Mouse (Mus musculus) heart, postnatal 0 days (tissue): ENCODE results near the gene Olfr645.

Experiments used
- CTCF ChIP-seq: IDR thresholded peaks from 2 replicates; pipeline ENCODE4 v1.5.1; 2016; ENCODE audit warnings: antibody characterized with exemption, control low read depth, low read depth
- EP300 ChIP-seq: IDR thresholded peaks from 2 replicates; pipeline ENCODE4 v1.6.1; 2016; ENCODE audit warnings: antibody characterized with exemption, low read depth

- TF ChIP-seq CTCF (no peak), EP300 (no peak)
Observed at GRCm38 (mm10) chr7:104061345-104061744, 23.9 kb downstream of the Olfr645 start, which contains the start of gene 4930516K23Rik.
